Mouse (Mus musculus): ENCODE results near the gene Calm5.
A peak's percentile ranks its signal among the peaks of the same experiment; 100 is the strongest.

DNA sequence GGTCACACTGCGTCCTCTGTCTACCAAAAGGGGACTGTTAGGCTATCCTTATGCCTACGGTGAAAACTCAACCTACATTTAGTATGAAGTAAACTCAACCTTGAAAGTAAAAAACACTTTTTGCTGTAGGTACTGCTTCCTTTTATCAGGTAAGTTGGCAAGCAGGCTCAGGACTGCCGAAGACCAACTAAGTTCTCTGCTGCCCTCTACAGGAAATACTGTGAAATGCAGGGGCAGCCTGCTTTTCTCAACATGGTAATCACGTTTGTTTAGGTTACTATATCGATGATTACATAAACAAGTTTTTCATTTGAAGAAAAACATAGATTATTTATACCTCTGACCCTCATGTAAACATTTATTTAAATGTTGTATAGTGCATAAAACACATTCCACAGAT is 42.9 kb downstream of the Calm5 start:
- peak; percentile 94 for TF ChIP-seq CTCF (IDR thresholded peaks at IDR 0.05; ENCODE audit: low read depth)
- TF ChIP-seq EP300 (IDR thresholded peaks at IDR 0.05; ENCODE audit: low read depth), result no peak
